Comparison of ENCODE assay signal across 8 mouse cellular contexts in genomic region chrX:133688156-133688555, GRCm38 (mm10). TPM values are rescaled to one million over a fixed set of nuclear protein-coding genes. Genes with fewer than 3 reads are reported as not detected.
DNase-seq lines count a peak whose midpoint lies in the region; ATAC-seq and TF ChIP-seq lines count a peak whose summit lies in the region.

No protein-coding gene starts in this region.

- H3K36me3 ChIP-seq in kidney, embryonic 14.5 days (ENCODE audit: control insufficient read depth, insufficient read depth, low read length) = no peaks in the 10 kb centered on the region
- no peaks in the 10 kb centered on the region for H3K36me3 ChIP-seq in forebrain, embryonic 14.5 days (ENCODE audit: control insufficient read depth, insufficient read depth, low read length)
- H3K36me3 ChIP-seq in intestine, postnatal 0 days (ENCODE audit: control insufficient read depth, insufficient read depth) = no peaks in the 10 kb centered on the region
- H3K36me3 ChIP-seq in neural tube, embryonic 12.5 days = no peaks in the 10 kb centered on the region

- no peaks in the 10 kb centered on the region for H3K9me3 ChIP-seq in kidney, embryonic 14.5 days (ENCODE audit: control insufficient read depth, low read length)
- H3K9me3 ChIP-seq in forebrain, embryonic 14.5 days (replicated peaks; ENCODE audit: control insufficient read depth, low read length) = no peaks in the 10 kb centered on the region
- H3K9me3 ChIP-seq in intestine, postnatal 0 days (ENCODE audit: control insufficient read depth) = no peaks in the 10 kb centered on the region
- H3K9me3 ChIP-seq in neural tube, embryonic 12.5 days = no peaks in the 10 kb centered on the region

- peak overlapping the region; percentile 48 for H3K9ac ChIP-seq in kidney, embryonic 14.5 days (ENCODE audit: low read depth, low read length)
- H3K9ac ChIP-seq in forebrain, embryonic 14.5 days (ENCODE audit: low read length) = peak overlapping the region; percentile 71
- no peak overlapping the region for H3K9ac ChIP-seq in intestine, postnatal 0 days (ENCODE audit: low read depth, low read length)
- peak overlapping the region; percentile 49 for H3K9ac ChIP-seq in neural tube, embryonic 12.5 days

- POLR2A ChIA-PET in Patski (lab: Charles Lee) = interaction anchor here (1.3 kb wide), 1 partner anchor 18 kb away, joined by 3 read pairs; no protein-coding TSS in a partner anchor

- in situ Hi-C loops in Patski (cut with MboI; ENCODE audit: low pct_unique_long_range_greater_than_20kb) = no loop called here

- CTCF ChIA-PET in Patski (lab: Charles Lee) = no interaction called here

- H3K4me1 ChIP-seq in kidney, embryonic 14.5 days (ENCODE audit: control insufficient read depth, insufficient read depth, low read length) = no peaks in the 10 kb centered on the region
- H3K4me1 ChIP-seq in forebrain, embryonic 14.5 days (ENCODE audit: control insufficient read depth, insufficient read depth, low read length) = no peaks in the 10 kb centered on the region; the same call in 1 of the 2 replicates
- H3K4me1 ChIP-seq in intestine, postnatal 0 days (replicated peaks; ENCODE audit: control insufficient read depth, insufficient read depth, low read length) = no peaks in the 10 kb centered on the region
- H3K4me1 ChIP-seq in neural tube, embryonic 12.5 days = no peaks in the 10 kb centered on the region

- DNase-seq in kidney, adult 11 months = no peak
- no peak for DNase-seq in Patski (ENCODE audit: low read depth, low spot score)
- no peak for DNase-seq in forebrain, embryonic 14.5 days (ENCODE audit: low spot score)
- no peak for DNase-seq in layer of hippocampus, adult 9-11 months
- no peak for DNase-seq in T-cell, adult 2 months (ENCODE audit: low spot score)

- ATAC-seq in kidney, embryonic 14.5 days (ENCODE audit: low FRiP score, low TSS enrichment) = no peak
- peak; percentile 38 for ATAC-seq in Patski
- 0 out of 2 replicates have a peak, but pooled peaks have one; percentile 6 for ATAC-seq in forebrain, embryonic 14.5 days
- ATAC-seq in intestine, postnatal 0 days = no peak
- ATAC-seq in neural tube, embryonic 12.5 days (ENCODE audit: low FRiP score, low read depth) = peak; percentile 2; the same call in 1 of the 2 replicates

- WGBS in kidney, embryonic 14.5 days = 23% methylated on average over 27 of the region's 31 CpGs
- WGBS in forebrain, embryonic 14.5 days = 27% methylated on average over 17 of the region's 31 CpGs
- 7% methylated on average over 23 of the region's 31 CpGs for WGBS in intestine, postnatal 0 days
- 24% methylated on average over 19 of the region's 31 CpGs for WGBS in neural tube, embryonic 12.5 days

- H3K27ac ChIP-seq in kidney, embryonic 14.5 days (ENCODE audit: low read depth, low read length) = no peak overlapping the region
- H3K27ac ChIP-seq in forebrain, embryonic 14.5 days (ENCODE audit: low read depth, low read length) = peak overlapping the region; percentile 81
- H3K27ac ChIP-seq in intestine, postnatal 0 days (ENCODE audit: low read depth, low read length) = no peak overlapping the region
- H3K27ac ChIP-seq in neural tube, embryonic 12.5 days = no peak overlapping the region

- TF ChIP-seq CTCF in Patski (IDR thresholded peaks at IDR 0.05) = no peak
- no peak for TF ChIP-seq CTCF in intestine, postnatal 0 days (IDR thresholded peaks at IDR 0.05; ENCODE audit: low read depth)

- H3K4me3 ChIP-seq in kidney, embryonic 14.5 days (ENCODE audit: low read length) = peak overlapping the region; percentile 50
- peak overlapping the region; percentile 53 for H3K4me3 ChIP-seq in forebrain, embryonic 14.5 days (ENCODE audit: low read depth, low read length)
- H3K4me3 ChIP-seq in intestine, postnatal 0 days (ENCODE audit: low read depth, low read length) = peak overlapping the region; percentile 48
- H3K4me3 ChIP-seq in neural tube, embryonic 12.5 days = peak overlapping the region; percentile 50

- peak overlapping the region; percentile 70 for H3K4me2 ChIP-seq in kidney, embryonic 14.5 days (replicated peaks; ENCODE audit: low read depth, low read length)
- H3K4me2 ChIP-seq in forebrain, embryonic 14.5 days (ENCODE audit: low read length) = peak overlapping the region; percentile 63
- H3K4me2 ChIP-seq in intestine, postnatal 0 days (replicated peaks; ENCODE audit: low read depth) = peak overlapping the region; percentile 76
- peak overlapping the region; percentile 78 for H3K4me2 ChIP-seq in neural tube, embryonic 12.5 days (replicated peaks)

- H3K27me3 ChIP-seq in kidney, embryonic 14.5 days (ENCODE audit: control insufficient read depth, insufficient read depth, low read length) = peaks cover 3% of the 10 kb centered on the region; the same call in 1 of the 2 replicates
- no peaks in the 10 kb centered on the region for H3K27me3 ChIP-seq in Patski
- no peaks in the 10 kb centered on the region for H3K27me3 ChIP-seq in forebrain, embryonic 14.5 days (replicated peaks; ENCODE audit: control insufficient read depth, insufficient read depth, low read length)
- H3K27me3 ChIP-seq in intestine, postnatal 0 days (replicated peaks; ENCODE audit: control insufficient read depth, insufficient read depth, low read length) = peaks cover 28% of the 10 kb centered on the region
- H3K27me3 ChIP-seq in neural tube, embryonic 12.5 days (replicated peaks) = 0 out of 2 replicates have a peak, but pooled peaks cover 6% of the 10 kb centered on the region

RNA-seq across cellular contexts. Expression of gene Pcdh19, which starts 0.6 kb away (rescaled TPM):
- polyA plus RNA-seq in kidney, embryonic 14.5 days (2014; fragmentation: Nextera tagmentation; extraction: Ambion mirVana) = 6.3 and 8.6 TPM in 2 replicates
- polyA plus RNA-seq in Patski (2021) = 2.9 TPM
- 12.4 and 14.6 TPM in 2 replicates for polyA plus RNA-seq in forebrain, embryonic 14.5 days (2014; fragmentation: Nextera tagmentation; extraction: Ambion mirVana)
- polyA plus RNA-seq in intestine, postnatal 0 days (2015; fragmentation: Nextera tagmentation; extraction: Ambion mirVana) = 1.3 and 1.7 TPM in 2 replicates
- 6.6 TPM in 2 replicates for polyA plus RNA-seq in neural tube, embryonic 12.5 days (2016; fragmentation: Nextera tagmentation; extraction: Ambion mirVana)

Comparison
In these comparisons a context has a peak if more than half of its experiments do, and no peak if none do; other contexts are left out.
1. ATAC-seq: peak in Patski (single experiment), forebrain, embryonic 14.5 days (single experiment) and neural tube, embryonic 12.5 days (single experiment); none in kidney, embryonic 14.5 days (single experiment) and intestine, postnatal 0 days (single experiment).
2. Peak in every context shown above with its lines, with median percentiles within 50 percentile points of each other: H3K4me2 ChIP-seq and H3K4me3 ChIP-seq.